Mouse (Mus musculus): ENCODE data around the gene Dedd2.

DNA sequence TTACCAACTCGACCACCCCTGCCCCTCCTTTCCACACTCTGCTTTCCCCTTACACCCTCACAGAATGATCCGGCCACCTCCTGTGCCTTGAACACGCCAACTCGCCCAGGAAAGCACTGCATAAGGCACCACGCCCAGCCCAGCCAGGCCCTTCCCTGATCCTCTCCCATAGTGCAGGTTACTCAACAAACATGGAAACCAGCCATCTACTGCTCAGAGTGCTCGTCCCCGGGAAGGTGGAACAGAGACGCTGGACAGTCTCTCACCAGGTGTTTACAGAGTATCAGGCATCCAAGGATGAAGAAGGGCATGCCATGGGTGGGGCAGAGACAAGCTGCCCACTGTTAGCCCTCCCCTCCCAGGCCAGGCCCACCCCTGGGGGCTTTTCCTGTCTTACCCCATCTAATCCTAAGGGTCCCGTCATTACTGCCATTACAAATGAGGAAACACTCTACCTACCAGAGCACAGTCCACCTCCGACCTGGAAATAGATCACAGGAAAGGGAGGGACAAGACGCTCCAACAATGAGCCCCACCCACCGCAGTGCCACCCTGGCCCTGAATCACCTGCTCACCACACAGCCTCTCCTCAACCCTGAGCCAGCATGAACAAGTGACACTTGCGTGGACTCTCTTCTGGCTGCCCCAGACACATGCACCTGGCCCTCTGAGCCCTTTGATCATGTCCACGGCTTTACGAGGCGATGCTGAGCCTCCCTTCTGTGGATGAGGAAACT lies 14.2 kb downstream of the Dedd2 start:
- TF ChIP-seq CTCF (IDR thresholded peaks at IDR 0.05; ENCODE audit: low read depth) = no peak
- no peak for TF ChIP-seq EP300 (IDR thresholded peaks at IDR 0.05; ENCODE audit: low read depth)
